Mouse (Mus musculus): ENCODE data around the gene Eef2kmt. TPM values are rescaled to one million over a fixed set of nuclear protein-coding genes. Genes with fewer than 3 reads are reported as not detected.
"Not testable (repeated sequence)": the region's sequence is repeated elsewhere in the genome, so short reads cannot be mapped to it uniquely, and the experiment has no call there.

Gene Eef2kmt
- total RNA-seq (2022), result 10 to 100 TPM; 25.3 to 33.9 (median 32.5) TPM

DNA sequence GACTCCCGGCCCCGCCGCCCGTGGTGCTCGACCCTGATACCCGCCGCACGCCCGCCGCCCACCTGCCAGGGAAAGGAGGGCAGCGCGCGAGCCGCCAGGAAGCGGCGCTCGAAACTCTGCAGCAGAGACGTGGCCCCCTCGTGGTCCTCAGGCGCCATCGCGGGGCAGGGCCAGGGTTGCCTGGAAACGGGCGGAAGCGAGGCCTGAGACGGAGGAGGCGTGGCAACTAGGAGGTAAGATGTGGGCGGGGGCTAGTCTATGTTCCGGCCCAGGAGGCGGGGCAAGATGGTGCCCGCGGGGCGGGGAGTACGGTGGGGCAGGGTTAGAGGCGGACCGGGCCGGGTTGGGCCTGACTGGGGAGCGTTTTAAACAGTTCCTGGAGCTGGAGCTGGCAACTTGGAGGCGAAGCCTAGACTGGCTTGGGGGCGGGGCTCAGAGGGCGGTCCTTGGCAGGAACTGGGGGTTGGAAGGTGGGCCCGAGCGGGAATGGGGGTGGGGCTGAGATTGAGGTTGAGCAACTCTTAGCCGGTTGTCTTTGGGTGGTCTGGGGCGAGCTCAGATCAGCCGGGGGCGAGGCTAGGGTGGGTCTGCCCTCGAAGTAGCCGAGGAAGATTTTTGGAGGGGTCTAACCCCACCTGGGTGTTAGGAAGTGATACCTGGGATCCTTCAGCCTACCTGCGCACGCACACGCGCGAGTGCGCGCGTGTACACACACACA lies at the start of gene Eef2kmt:
Eef2kmt (minus strand) TSS at position 205 of the 718 bp plus-strand sequence.
- DNase-seq, result peak; percentile 99

DNA sequence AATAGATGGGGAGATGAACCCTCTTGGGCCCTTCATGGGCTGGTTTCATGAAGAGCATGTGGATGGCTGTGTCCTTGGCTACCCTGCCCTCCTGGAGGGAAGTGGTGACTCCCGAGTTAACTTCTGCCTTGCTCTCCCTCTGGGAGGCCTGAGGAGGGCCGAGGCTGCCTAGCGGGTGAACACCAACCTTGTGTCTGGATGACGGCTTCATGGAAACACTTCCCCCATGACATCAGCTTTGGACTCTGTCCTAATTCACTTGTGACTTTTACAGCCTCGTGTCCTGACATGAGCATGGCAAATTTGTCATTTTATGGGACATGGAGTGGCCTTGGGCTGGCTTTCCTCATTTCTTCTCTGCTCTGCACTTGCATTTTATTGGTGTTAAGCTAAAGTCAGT lies 39.5 kb upstream of the Eef2kmt start:
- DNase-seq, result peak; percentile 64

DNA sequence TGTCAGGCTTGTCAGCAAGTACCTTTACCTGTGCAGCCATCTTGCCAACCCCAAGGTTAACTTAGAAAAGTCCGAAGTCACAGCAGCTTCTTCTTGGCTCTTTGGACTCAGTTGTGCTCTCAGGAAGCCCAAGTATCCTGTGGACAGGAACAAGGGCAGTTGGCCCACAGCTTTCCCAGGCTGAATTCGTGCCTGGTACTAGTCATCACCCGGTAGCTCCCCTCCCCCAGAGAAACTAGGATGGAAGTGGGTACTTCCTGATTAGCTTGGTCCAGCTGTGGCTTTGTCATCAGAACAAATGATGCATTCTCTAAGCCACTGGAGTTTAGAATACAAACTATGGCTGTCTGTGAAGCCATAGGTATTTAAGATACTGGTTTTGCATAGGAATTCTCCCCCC lies 29.6 kb upstream of the Eef2kmt start:
- no peak for DNase-seq

DNA sequence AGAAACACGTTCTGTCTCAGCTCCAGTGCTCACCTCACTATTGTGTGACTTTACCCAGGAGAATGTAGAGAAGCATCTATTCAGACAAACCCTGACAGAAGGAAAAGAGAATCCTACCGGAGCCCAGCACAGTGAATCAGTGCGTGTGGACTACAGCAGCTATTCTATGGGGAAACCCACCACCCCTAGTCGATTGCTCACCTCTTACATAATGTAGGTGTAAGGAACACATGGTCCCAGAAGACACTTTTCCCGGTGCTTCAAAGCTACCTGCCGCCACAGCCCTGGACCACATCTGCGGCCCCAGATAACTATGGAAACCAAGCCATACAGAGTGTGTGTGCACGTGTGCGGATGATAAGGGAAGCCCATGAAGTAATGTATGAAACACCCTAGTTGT lies 26.9 kb upstream of the Eef2kmt start:
- no peak for DNase-seq

DNA sequence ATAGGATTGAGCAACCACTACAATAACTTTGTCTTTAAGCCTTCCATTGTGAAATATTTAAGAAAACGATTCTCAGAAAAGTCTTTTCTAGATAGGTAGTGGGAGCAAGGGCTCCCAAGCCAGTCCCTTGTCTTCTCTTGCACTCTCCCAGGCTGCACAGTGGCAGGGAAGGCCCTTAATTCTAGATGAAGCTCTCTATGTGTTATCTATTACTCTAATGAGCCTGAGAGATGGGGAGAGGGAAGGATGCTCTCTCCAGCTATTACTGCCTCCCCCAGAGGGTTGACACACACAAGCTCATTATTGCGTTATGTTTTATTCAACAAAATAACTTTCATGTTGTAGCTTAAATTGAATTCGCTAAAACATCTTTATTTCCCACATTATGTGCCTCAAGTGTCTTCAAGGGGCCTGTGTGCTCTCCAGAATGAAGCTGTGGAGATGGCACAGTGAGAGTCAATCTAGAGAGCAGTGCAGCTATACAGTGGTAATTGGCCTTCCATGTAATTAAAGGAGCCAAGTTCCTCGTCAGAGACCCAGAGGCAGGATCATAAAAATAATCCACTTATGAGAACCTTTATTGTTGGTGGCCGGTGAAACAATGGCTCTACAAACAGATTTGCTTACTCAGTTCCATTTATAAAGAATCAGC lies 23.9 kb upstream of the Eef2kmt start:
- DNase-seq, result no peak

DNA sequence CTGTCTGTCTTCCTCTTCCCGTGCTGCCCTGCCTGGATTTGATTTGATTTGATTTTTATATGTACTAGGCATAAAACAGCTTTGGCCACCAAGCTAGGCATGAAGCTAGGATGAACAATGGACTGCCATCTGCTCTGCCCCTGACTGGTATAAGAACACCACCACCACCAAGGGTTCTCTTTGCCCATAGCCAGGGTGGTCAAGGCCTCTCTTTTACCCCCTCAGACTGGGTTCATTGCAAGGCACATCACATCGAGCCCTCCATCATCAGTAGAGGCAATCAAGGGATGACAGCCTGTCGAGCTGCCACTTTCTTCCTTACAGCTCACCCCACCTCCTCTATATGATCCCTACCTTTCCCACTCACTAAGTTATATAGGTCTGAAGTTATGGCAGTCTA lies 16.6 kb upstream of the Eef2kmt start:
- DNase-seq, result no peak

DNA sequence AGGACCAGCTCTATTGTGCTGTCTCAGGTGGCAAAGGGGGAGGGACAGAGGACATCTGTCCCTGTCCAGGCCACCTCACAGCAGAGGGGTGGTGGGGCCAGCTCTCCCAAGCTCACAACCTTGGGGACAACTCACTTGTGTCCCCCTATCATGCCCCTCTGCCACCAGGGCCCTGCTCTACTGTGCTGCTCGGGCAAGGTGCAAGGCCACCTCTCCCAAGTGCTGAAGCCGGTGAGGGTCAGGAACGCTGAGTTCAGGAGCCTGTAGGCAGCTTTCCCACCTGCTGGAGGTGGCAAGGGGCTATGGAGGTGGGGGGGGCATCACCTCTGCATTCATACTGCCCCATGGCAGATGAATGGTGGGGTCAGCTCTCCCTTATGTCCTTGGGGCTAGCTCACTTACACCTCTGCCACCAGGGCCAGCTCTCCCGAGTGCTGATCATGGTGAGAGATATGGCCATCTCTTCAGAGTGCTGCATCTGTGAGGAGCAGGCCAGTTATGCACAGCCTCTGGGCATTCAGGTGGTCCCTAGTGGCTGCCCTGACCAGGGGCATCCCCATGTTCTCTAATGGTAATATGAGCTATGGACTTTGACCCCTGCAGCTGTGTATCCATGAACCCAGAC lies 15.7 kb upstream of the Eef2kmt start:
- no peak for DNase-seq

DNA sequence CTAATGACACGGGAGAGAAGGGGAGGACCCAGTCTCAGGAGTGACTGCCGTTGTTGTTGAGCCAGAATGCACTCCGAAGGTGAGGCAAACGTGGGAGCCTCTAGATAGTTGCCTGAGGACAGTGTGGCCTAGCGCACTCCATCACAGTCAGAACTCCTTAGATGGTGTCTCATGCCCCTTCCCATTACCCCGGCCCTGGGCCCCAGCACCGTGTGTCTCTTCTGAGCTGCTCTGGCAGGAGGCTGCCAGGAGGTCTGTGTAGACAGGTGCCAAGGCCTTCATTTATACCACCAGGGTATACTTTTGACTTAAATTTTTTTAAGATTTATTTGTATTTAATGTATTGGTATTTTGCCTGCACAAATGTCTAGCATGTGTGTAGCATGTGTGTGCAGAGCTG lies 8.1 kb upstream of the Eef2kmt start:
- no peak for DNase-seq

DNA sequence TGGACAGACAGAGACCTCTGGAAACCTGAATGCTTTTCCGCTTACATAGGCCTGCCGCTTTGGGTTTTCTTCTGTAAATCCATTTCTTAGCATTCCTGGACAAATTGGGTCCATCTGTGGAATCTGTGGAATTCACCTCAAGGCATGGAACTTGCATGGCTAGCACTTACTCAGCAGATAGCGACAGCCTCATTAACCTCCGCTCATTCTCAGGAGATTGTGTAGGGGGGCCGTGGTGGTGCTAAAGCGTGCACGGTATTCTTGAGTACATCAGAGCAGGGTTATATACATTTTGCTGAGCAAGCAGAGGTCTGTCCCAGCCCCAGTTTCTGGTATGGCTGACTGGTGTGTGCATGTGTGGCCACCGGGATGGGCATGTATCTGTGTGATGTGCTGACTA lies 7.4 kb upstream of the Eef2kmt start:
- no peak for DNase-seq

DNA sequence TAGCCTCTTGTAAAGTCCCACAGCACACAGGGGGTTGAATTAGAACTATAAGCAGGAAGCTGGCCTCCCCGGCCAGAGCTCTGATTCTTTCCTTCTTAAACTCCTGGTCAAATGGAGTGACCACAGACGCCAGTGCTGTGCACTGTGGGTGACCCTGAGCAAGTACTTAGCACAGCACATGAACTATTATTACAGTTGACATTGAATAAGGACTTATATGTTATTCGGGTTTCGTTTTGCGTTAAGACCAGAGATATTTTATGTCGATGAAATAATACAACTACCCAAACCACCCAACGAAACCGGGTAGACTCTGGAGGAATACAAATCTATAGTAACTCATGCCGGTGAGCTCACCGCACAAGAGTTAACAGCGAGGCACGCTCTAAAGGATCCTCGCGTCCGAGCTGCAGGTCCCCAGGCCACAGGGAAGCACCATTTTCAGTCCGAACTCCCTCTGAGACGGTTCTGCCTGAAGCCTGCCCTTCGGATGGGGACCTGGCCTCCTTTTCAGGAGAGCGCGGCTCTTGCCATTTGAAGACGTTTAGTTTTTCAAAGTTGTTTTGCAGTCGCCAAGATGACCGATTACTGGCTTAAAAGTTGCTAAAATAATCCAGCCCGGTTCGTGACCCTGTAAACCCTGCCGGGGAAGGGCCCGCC lies 572 bp downstream of the Eef2kmt start:
- no peak for DNase-seq

DNA sequence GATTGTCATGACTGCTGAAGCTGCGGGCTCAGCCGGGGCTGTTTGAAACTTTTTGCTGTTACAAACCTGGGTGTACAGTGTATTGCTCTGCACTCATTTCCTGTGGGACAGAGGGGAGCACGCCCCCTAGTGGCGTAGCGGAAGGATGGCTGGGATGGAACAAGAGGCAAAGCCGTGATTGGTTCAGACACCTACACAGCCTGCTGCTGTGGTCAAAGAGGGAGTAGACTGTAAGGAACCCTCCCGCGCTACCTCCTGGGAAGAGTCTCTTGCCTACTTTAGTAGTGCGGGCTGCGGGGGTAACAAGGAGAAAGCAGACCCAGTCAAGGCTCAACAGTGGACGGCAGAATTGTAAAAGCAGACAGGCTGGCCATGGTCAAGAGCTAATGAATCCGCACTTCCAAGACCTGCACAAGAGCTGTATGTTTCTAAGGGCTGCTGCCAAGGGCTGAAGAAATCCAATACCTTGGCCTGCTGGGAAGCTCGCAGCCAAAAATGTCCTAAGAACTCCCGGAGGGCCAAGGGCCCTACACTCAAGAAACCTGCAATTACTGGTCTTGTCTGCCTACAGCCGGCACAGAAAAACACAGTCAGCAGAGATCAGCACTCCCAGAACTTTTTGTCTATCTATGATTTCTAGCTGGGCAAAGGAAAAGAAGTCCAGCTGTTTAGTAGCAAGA lies 1.3 kb downstream of the Eef2kmt start:
- DNase-seq, result peak; percentile 76

DNA sequence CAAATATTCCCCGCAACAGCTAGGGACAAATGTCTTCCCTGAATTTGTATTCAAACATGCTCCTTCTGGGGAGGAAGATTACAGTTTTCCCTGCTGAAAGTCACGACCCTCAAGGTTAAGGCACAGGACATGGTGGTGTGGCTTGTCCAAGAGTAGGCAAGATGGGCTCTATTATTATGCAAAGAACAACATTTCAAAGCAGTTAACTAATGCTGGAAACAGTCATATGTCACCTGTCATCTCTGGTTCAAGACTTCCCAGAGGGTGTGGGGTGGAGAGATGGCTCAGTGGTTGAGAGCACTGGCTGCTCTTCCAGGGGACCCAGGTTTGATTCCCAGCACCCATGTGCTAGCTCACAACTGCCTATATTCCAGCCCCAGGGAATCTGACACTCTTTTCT lies 3.5 kb downstream of the Eef2kmt start:
- DNase-seq, result no peak

DNA sequence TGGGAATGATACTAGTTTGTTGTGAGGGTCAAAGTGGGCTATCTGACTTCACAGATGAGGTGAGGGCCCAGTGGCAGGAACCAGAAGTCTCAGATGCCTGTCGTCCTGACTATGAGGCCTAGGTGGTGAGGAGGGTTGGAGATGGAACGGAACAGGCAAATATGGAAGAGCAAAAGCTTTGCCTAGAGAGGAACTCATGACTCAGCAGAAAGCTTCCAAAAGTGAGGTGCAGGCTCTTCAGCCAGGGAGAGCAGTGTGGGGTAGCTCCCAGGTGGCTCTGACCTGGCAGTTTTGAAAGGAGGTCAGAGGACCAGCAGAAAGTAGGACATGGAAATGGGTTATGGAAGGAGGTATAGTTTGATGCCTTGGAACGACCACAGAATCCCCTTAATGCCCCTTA lies 4.9 kb downstream of the Eef2kmt start:
- no peak for DNase-seq

DNA sequence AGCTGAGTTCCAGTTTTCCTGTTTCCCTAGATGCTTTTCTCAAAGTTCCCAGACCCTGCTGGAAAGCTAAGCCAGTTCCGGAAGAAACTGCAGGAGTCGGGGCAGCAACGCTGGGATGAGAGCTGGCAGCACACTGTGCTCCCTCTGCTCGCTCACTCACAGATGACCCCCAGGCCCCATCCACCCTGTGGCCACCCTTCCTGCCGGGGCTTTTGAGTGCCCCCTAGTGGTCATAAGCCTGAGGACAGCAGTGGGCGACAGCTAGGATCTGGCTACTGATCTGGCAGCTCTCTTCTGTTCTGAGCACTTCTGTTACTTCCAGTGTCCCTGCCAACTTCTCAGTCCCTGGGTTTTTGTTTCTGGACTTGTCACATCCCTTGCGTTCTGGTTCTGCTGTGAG lies 11.4 kb downstream of the Eef2kmt start:
- DNase-seq, result peak; percentile 57

DNA sequence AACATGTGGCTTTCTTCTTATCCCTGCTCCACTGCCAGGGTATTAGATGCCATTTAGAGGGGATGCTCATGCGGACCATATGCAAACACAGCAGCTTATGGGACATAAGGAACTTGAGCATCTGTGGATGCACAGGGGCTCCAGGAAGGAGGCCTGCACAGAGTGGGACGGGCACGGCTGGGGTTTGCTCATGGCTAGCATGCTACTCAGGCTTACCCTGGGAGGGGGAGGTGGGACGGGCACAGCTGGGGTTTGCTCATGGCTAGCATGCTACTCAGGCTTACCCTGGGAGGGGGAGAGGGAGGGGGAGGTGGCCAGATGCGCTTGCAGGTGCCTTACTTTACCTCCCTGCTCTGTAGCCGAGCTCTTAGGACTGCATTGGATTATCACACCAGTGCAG lies 12.9 kb downstream of the Eef2kmt start:
- no peak for DNase-seq

DNA sequence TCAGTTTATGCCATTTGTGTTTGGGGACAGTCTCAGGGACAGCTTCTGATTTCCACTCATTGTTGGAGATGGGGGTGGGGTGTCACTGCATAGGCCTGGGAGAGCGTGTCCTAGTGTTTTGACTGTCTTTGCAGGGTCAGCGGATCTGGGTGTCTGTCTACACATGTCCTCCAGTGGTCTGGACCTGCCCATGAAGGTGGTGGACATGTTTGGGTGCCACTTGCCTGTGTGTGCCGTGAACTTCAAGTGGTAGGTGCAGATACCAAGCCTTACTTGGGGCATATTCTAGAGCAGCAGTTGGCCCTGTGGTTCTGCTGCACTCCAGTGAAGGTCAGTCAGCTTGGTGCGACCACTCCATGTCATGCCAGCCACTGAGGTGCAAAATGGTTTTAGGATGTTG lies 13.4 kb downstream of the Eef2kmt start:
- no peak for DNase-seq

DNA sequence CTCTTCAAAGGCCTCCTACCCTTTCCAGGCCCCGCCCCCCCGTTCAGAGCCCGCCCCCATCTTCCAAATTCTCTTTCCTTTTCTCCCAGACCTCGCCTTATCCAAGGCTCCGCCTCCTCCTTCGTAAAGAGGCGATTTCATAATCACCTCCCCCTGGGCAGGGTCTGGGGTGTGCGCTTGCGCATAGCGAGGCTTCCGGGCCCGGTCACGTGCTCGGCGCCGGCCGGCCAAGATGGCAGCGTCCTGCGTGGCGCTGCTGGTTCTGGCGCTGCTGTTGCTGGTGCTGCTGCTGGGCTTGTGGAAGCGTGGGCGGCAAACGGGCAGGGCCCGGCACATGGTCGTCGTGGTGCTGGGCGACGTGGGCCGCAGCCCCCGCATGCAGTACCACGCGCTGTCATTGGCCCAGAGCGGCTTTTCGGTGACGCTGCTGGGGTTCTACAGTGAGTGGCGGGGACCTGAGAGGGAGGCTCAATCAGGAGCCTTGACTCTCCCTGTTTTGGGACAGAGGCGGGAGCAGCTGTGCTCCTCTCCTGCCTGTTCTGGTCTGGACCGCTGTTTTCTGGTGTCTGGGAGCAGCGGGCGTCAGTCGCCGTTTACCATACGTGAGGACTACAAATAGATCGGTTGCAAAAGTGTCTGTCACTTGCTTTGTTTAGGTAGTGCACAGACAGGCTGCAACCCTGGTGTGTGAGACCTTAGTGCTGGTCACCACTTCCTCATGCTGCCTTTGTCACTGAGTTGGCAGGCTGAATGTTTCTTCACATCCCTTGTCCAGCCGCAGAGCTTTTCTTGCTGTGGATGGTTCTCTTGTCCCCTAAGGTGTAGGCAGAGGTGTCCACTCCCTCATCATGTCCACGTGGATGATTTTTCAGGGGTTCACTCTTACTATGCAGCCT lies 22.1 kb downstream of the Eef2kmt start, which contains the start of gene Alg1:
Alg1 (plus strand) TSS at position 204 of the 896 bp plus-strand sequence.
- peak; percentile 93 for DNase-seq

DNA sequence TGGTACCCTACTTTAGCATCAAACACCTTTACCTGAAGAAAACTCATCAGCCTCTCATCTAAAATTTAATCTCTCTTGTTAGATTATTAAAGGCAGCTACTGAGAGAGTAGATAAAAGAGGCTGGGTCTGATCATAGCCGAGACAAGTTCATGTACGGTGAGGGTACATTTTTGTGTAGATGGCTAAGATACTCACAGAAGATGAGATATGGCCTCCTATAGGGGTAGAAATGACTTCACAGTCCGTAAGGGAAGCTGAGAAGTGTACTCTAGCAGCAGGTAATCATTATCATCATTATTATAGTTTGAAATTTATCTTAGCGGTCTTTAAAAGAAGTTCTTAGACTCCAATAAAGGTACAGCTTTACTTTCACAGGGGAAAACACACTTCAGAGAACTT lies 22.8 kb downstream of the Eef2kmt start:
- DNase-seq, result no peak

DNA sequence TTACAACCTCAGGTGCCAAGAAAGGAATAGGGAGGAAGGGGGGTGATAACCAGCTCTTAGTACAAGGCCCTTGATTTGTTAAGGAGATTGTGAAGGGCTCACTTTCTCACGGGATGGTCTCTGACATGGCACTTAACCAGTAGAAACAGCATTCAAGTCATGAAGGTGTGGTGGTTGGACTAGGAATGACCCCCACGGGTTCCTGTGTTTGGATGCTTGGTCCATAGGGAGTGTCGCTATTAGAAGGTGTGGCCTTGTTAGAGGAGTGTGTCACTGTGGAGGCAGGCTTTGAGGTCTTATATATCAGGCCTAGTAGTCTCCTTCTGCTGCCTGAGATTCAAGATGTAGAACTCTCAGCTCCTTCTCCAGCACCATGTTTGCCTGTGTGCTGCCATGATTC lies 27.7 kb downstream of the Eef2kmt start:
- DNase-seq, result not testable (repeated sequence)

DNA sequence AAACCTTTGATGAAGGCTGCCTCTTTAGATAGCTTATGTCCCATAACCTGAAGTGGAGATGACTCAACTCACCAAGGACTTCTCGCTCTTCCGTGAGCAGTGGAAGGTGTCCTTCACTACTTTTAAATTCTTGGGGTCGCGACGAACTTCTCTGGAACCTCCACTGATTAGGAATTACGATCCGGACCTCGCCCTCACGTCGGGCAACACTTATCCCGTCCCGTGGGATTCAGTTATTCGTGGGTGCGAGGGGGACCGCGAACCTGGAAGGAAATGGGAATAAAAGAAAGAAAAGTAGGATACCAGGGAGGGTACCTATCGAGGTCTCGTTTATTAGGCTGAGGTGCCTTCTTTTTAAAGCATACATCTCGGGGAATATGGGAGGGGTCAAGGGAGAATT lies 28.3 kb downstream of the Eef2kmt start:
- not testable (repeated sequence) for DNase-seq

DNA sequence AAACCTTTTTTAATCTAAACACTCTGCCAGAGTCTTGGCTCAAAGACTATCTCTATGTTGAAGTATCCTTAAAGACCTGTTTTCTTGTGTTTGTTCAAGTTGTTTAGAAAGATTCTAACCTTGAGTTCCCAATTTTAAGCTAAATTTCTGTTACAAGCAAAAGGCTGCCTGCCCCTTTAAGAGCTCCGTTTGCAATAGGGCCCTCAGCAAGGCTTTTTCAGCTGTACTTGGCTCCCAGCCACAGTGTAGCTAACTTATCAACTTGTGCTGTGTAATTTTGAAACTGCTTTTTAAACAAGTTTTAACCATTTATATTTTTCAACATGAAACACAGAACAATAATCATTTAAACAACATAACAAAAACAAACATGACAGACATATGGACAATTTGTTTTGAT lies 29.2 kb downstream of the Eef2kmt start:
- DNase-seq, result not testable (repeated sequence)

DNA sequence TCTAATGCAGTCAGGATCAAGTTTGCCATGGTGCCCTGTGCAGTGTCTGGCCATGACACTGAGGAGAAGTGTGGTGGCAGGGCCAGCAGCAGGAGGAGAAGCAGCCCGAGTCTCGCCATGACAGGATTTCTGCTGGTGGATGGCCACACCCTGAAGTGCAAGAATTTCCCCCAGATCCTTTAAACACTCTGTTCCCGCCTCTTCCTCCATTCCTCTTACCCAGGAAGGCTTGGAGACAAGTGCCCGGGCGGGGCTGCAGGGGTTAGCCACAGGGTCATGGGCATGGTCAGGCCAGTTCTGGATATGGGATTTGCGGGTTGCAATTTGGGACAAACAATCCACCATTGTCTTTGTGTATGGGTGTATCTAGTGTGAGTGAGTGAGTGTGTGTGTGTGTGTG lies 33.6 kb downstream of the Eef2kmt start, which contains the start of gene AU021092:
AU021092 (minus strand) TSS at position 160 of the 400 bp plus-strand sequence.
- peak; percentile 34 for DNase-seq
